In the genomic region with DNA sequence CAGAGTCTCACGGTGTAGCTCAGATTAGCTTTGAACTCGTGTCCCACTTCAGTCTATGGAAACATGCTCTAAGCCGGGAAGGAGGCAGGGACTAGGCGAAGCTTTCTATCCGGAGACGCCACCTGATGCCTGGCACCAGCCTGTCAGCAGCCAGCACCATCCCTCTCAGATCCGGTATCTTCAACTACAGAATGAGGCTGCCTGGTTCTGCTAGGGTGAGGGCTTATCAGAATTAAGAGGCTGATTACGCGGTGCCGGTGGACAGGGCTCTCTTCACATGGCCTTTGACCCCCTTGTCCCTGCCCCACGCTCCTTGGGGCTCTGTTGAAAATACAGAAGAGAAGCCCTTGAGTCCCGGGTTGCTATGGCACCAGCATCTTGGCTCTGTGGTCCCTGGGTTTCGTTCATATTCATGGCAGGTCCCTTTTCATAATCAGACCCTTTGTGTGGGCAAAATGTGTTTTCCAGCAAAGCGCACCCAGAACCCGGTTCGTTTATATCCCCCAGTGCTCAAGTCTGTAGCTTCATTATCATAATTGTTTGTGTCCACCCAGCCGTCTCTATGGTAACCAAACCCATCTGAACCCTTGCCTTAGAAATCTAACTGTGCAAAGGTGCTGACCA, we compare ENCODE assay signal across 8 mouse cellular contexts. TPM values are rescaled to one million over a fixed set of nuclear protein-coding genes. Genes with fewer than 3 reads are reported as not detected.
A peak's percentile ranks its signal among the peaks of the same experiment; 100 is the strongest.
DNase-seq lines count a peak whose midpoint lies in the region; ATAC-seq and TF ChIP-seq lines count a peak whose summit lies in the region.

No protein-coding gene starts in this region.

- H3K27ac ChIP-seq in bone marrow macrophage, adult 2 months (ENCODE audit: insufficient read depth, low read depth, low read length), result no peak overlapping the region
- H3K27ac ChIP-seq in forebrain, embryonic 10.5 days, result peak overlapping the region; percentile 91
- no peak overlapping the region for H3K27ac ChIP-seq in intestine, postnatal 0 days (ENCODE audit: low read depth, low read length)
- no peak overlapping the region for H3K27ac ChIP-seq in liver, embryonic 15.5 days (replicated peaks)

- peak; percentile 21 for DNase-seq in kidney, adult 9 months
- no peak for DNase-seq in kidney, adult 11 months
- DNase-seq in forebrain, embryonic 10.5 days (ENCODE audit: extremely low spot score, low spot score), result peak; percentile 59
- DNase-seq in right cerebral cortex, postnatal 14 days, result peak; percentile 26
- no peak for DNase-seq in adipocyte (ENCODE audit: low spot score)

- no peaks in the 10 kb centered on the region for H3K9me3 ChIP-seq in forebrain, embryonic 10.5 days
- no peaks in the 10 kb centered on the region for H3K9me3 ChIP-seq in intestine, postnatal 0 days (ENCODE audit: control insufficient read depth)
- H3K9me3 ChIP-seq in liver, embryonic 15.5 days (replicated peaks), result no peaks in the 10 kb centered on the region

- H3K9ac ChIP-seq in intestine, postnatal 0 days (ENCODE audit: low read depth, low read length), result peak overlapping the region; percentile 78; the same call in 1 of the 2 replicates
- no peak overlapping the region for H3K9ac ChIP-seq in liver, embryonic 15.5 days

- no peak for ATAC-seq in intestine, postnatal 0 days
- no peak for ATAC-seq in liver, embryonic 15.5 days (ENCODE audit: insufficient read depth)

- peaks cover 3% of the 10 kb centered on the region for H3K4me1 ChIP-seq in bone marrow macrophage, adult 2 months (ENCODE audit: control insufficient read depth, insufficient read depth, low read length)
- H3K4me1 ChIP-seq in forebrain, embryonic 10.5 days, result peaks cover 39% of the 10 kb centered on the region
- H3K4me1 ChIP-seq in intestine, postnatal 0 days (replicated peaks; ENCODE audit: control insufficient read depth, insufficient read depth, low read length), result 0 out of 2 replicates have a peak, but pooled peaks cover 4% of the 10 kb centered on the region
- H3K4me1 ChIP-seq in liver, embryonic 15.5 days (replicated peaks), result peaks cover 14% of the 10 kb centered on the region

- 15% methylated on average over 17 of the region's 17 CpGs for WGBS in forebrain, embryonic 10.5 days
- 23% methylated on average over 17 of the region's 17 CpGs for WGBS in intestine, postnatal 0 days
- WGBS in liver, embryonic 15.5 days (ENCODE audit: insufficient replicate concordance), result 28% methylated on average over 17 of the region's 17 CpGs

- peak overlapping the region; percentile 82 for H3K4me2 ChIP-seq in intestine, postnatal 0 days (replicated peaks; ENCODE audit: low read depth)
- H3K4me2 ChIP-seq in liver, embryonic 15.5 days, result peak overlapping the region; percentile 72

- TF ChIP-seq POLR2A in bone marrow macrophage, adult 2 months (IDR thresholded peaks at IDR 0.05; ENCODE audit: borderline replicate concordance, low read depth, low read length), result no peak

- no peaks in the 10 kb centered on the region for H3K27me3 ChIP-seq in forebrain, embryonic 10.5 days (ENCODE audit: poor library complexity, severe bottlenecking)
- no peaks in the 10 kb centered on the region for H3K27me3 ChIP-seq in intestine, postnatal 0 days (replicated peaks; ENCODE audit: control insufficient read depth, insufficient read depth, low read length)
- H3K27me3 ChIP-seq in liver, embryonic 15.5 days, result no peaks in the 10 kb centered on the region; the same call in 1 of the 2 replicates

- H3K36me3 ChIP-seq in forebrain, embryonic 10.5 days (replicated peaks), result peaks cover 25% of the 10 kb centered on the region
- peaks cover 12% of the 10 kb centered on the region for H3K36me3 ChIP-seq in intestine, postnatal 0 days (ENCODE audit: control insufficient read depth, insufficient read depth)
- peaks cover 18% of the 10 kb centered on the region; the same call in 1 of the 2 replicates for H3K36me3 ChIP-seq in liver, embryonic 15.5 days (replicated peaks)

- TF ChIP-seq CTCF in bone marrow macrophage, adult 2 months (IDR thresholded peaks at IDR 0.05; ENCODE audit: low read depth, low read length), result no peak
- no peak for TF ChIP-seq CTCF in intestine, postnatal 0 days (IDR thresholded peaks at IDR 0.05; ENCODE audit: low read depth)

- H3K4me3 ChIP-seq in bone marrow macrophage, adult 2 months (ENCODE audit: insufficient read depth, low read length), result peak overlapping the region; percentile 99
- H3K4me3 ChIP-seq in forebrain, embryonic 10.5 days, result peak overlapping the region; percentile 82
- peak overlapping the region; percentile 72 for H3K4me3 ChIP-seq in intestine, postnatal 0 days (ENCODE audit: low read depth, low read length)
- H3K4me3 ChIP-seq in liver, embryonic 15.5 days (replicated peaks), result peak overlapping the region; percentile 68

RNA-seq across cellular contexts. Expression of a gene that starts 0.6 kb away (rescaled TPM):
- polyA plus RNA-seq in bone marrow macrophage, adult 2 months (2012; ENCODE audit: insufficient read depth, insufficient read length, missing spikeins), result 8.9 and 11.2 TPM in 2 replicates
- polyA plus RNA-seq in forebrain, embryonic 10.5 days (2016; fragmentation: Nextera tagmentation; extraction: Ambion mirVana), result 55.3 and 59.3 TPM in 2 replicates
- 10.8 and 10.9 TPM in 2 replicates for polyA plus RNA-seq in intestine, postnatal 0 days (2015; fragmentation: Nextera tagmentation; extraction: Ambion mirVana)
- polyA plus RNA-seq in liver, embryonic 15.5 days (2015; fragmentation: Nextera tagmentation; extraction: Ambion mirVana), result 9.6 and 11.5 TPM in 2 replicates

RNA-seq across cellular contexts. Expression of a gene that starts 9.9 kb away (rescaled TPM):
- polyA plus RNA-seq in bone marrow macrophage, adult 2 months (2012; ENCODE audit: insufficient read depth, insufficient read length, missing spikeins), result 0.15 TPM in 1 of 2 replicates, not detected in the other
- 4.6 and 5.9 TPM in 2 replicates for polyA plus RNA-seq in forebrain, embryonic 10.5 days (2016; fragmentation: Nextera tagmentation; extraction: Ambion mirVana)
- polyA plus RNA-seq in intestine, postnatal 0 days (2015; fragmentation: Nextera tagmentation; extraction: Ambion mirVana), result 1.6 and 2.1 TPM in 2 replicates
- polyA plus RNA-seq in liver, embryonic 15.5 days (2015; fragmentation: Nextera tagmentation; extraction: Ambion mirVana), result 0.29 and 0.35 TPM in 2 replicates

RNA-seq across cellular contexts. Expression of a gene that starts 20.7 kb away (rescaled TPM):
- 12.6 and 15.2 TPM in 2 replicates for polyA plus RNA-seq in bone marrow macrophage, adult 2 months (2012; ENCODE audit: insufficient read depth, insufficient read length, missing spikeins)
- polyA plus RNA-seq in forebrain, embryonic 10.5 days (2016; fragmentation: Nextera tagmentation; extraction: Ambion mirVana), result 0.69 and 0.77 TPM in 2 replicates
- polyA plus RNA-seq in intestine, postnatal 0 days (2015; fragmentation: Nextera tagmentation; extraction: Ambion mirVana), result 0.10 TPM in 1 of 2 replicates, not detected in the other
- 11.9 and 16.6 TPM in 2 replicates for polyA plus RNA-seq in liver, embryonic 15.5 days (2015; fragmentation: Nextera tagmentation; extraction: Ambion mirVana)

Comparison
In these comparisons a context has a peak if more than half of its experiments do, and no peak if none do; other contexts are left out.
1. DNase-seq: peak in kidney, adult 9 months (single experiment), forebrain, embryonic 10.5 days (single experiment) and right cerebral cortex, postnatal 14 days (single experiment); none in kidney, adult 11 months (single experiment) and adipocyte (single experiment).
2. Peak in every context shown above with its lines, with median percentiles within 50 percentile points of each other: H3K4me3 ChIP-seq.